Mouse (Mus musculus) inflammation-experienced regulatory T-cells, adult 6 months (primary cell): ENCODE results near the gene Cmip. TPM values are rescaled to one million over a fixed set of nuclear protein-coding genes. Genes with fewer than 3 reads are reported as not detected.

ENCODE experiments used
- ATAC-seq: one replicate; pipeline ENCODE4 v1.8.0; 2017
- polyA plus RNA-seq, 3 experiments: library from polyadenylated mRNA; unstranded; fragments of 100-300 nt; shearing (Covaris generic); gene quantifications; one replicate each; pipeline ENCODE4 v1.2.1; 2017

The Cmip gene
- polyA plus RNA-seq: 10 to 100 TPM; 23.9 to 28.7 (median 25.5) TPM

- ATAC-seq: peak; percentile 3
These were observed at the start of gene Cmip for GRCm38 (mm10) chr8:117257029-117257820. Cmip (plus strand) TSS chr8:117257064.

- no peak for ATAC-seq
These were observed 47.7 kb upstream of the Cmip start for GRCm38 (mm10) chr8:117209150-117209549.

GRCm38 (mm10) chr8:117212100-117212499, 44.8 kb upstream of the Cmip start:
- ATAC-seq: no peak

- ATAC-seq: no peak
These were observed 39.1 kb upstream of the Cmip start for GRCm38 (mm10) chr8:117217724-117218123.

- ATAC-seq: no peak
These were observed 34.5 kb upstream of the Cmip start for GRCm38 (mm10) chr8:117222396-117222795.

- peak; percentile 100 for ATAC-seq
These were observed 32.2 kb upstream of the Cmip start for GRCm38 (mm10) chr8:117224630-117225029.

- no peak for ATAC-seq
These were observed 30.6 kb upstream of the Cmip start for GRCm38 (mm10) chr8:117226306-117226705.

GRCm38 (mm10) chr8:117227339-117227738, 29.5 kb upstream of the Cmip start:
- ATAC-seq: no peak

- no peak for ATAC-seq
These were observed 23.7 kb upstream of the Cmip start for GRCm38 (mm10) chr8:117233199-117233598.

- no peak for ATAC-seq
These were observed 20.3 kb upstream of the Cmip start for GRCm38 (mm10) chr8:117236531-117236930.

- ATAC-seq: no peak
These were observed 16.5 kb upstream of the Cmip start for GRCm38 (mm10) chr8:117240326-117240725.

- no peak for ATAC-seq
These were observed 15.9 kb upstream of the Cmip start for GRCm38 (mm10) chr8:117240841-117241494.

GRCm38 (mm10) chr8:117241848-117242247, 15.0 kb upstream of the Cmip start:
- ATAC-seq: no peak

- no peak for ATAC-seq
These were observed 14.6 kb upstream of the Cmip start for GRCm38 (mm10) chr8:117242286-117242685.

GRCm38 (mm10) chr8:117244601-117245000, 12.3 kb upstream of the Cmip start:
- no peak for ATAC-seq

GRCm38 (mm10) chr8:117248341-117248740, 8.5 kb upstream of the Cmip start:
- ATAC-seq: peak; percentile 54

- ATAC-seq: no peak
These were observed 5.7 kb upstream of the Cmip start for GRCm38 (mm10) chr8:117251086-117251681.

- ATAC-seq: no peak
These were observed 4.2 kb upstream of the Cmip start for GRCm38 (mm10) chr8:117252650-117253049.

GRCm38 (mm10) chr8:117253390-117254269, 3.2 kb upstream of the Cmip start:
- ATAC-seq: no peak

- no peak for ATAC-seq
These were observed 2.4 kb upstream of the Cmip start for GRCm38 (mm10) chr8:117254496-117254895.

GRCm38 (mm10) chr8:117256292-117256938, 449 bp upstream of the Cmip start:
- peak; percentile 64 for ATAC-seq
